12 mouse cellular contexts compared by ENCODE assay signal in genomic region chr9:91561331-91561730, GRCm38 (mm10).
"Had no signal": no experiment of that assay in that cellular context is flagged by ENCODE, and none has a peak within 500 bp of the region (broad histone marks: within the 10 kb centered on the region; RNA-seq: fewer than 3 reads in every experiment).

No protein-coding gene starts in this region.

- H3K4me3 ChIP-seq: limb, embryonic 10.5 days; liver, embryonic 15.5 days; midbrain, embryonic 13.5 days; neural tube, embryonic 12.5 days had no signal

- DNase-seq: kidney, adult 8-10 months; kidney, postnatal 25 days; layer of hippocampus, adult 9-11 months; lung, embryonic 14.5 days; lung, postnatal 10 days; lung, postnatal 4 days; right cerebral cortex, postnatal 14 days; thymus, postnatal 4 days had no signal

- H3K27ac ChIP-seq: limb, embryonic 10.5 days; liver, embryonic 15.5 days; midbrain, embryonic 13.5 days; neural tube, embryonic 12.5 days had no signal

- ATAC-seq: midbrain, embryonic 13.5 days had no signal
